Mouse (Mus musculus) lung, adult 2 months (tissue): ENCODE results near the gene Dock8. TPM values are rescaled to one million over a fixed set of nuclear protein-coding genes. Genes with fewer than 3 reads are reported as not detected.

Experiments used
- DNase-seq: peaks from one replicate; pipeline ENCODE4 v3.0.0; 2022
- H3K4me1 ChIP-seq: fragments of 200-500 bp; 2 replicates; pipeline ENCODE4 v1.6.1; 2011; ENCODE audit warnings: low read length; ENCODE audit not compliant: control insufficient read depth, insufficient read depth
- H3K4me3 ChIP-seq: fragments of 200-500 bp; replicated peaks from 2 replicates; pipeline ENCODE3; 2011; ENCODE audit warnings: low read depth, mild to moderate bottlenecking, control low read depth, low read length; ENCODE audit errors: extremely low read depth
- CTCF ChIP-seq: fragments of 200-500 bp; IDR thresholded peaks from 2 replicates; pipeline ENCODE4 v1.5.1; 2011; ENCODE audit warnings: mild to moderate bottlenecking, low read length, control low read depth; ENCODE audit not compliant: insufficient read depth
- POLR2A ChIP-seq: fragments of 200-500 bp; IDR thresholded peaks from 2 replicates; pipeline ENCODE4 v1.6.1; 2011; ENCODE audit warnings: low read depth, mild to moderate bottlenecking, control low read depth, low read length, borderline replicate concordance; ENCODE audit errors: extremely low read depth
- WGBS: fragments of 180-500 bp; shearing (Covaris S2); methylation state at CpG from one replicate; pipeline ENCODE4 v1.1.7; 2018; 5-methylcytosine and 5-hydroxymethylcytosine counted together
- polyA plus RNA-seq: library from polyadenylated mRNA; depleted of rRNA; stranded (reverse); fragments of >200 nt; gene quantifications from 2 replicates; pipeline ENCODE4 v1.2.3, GENCODE M21; 2012

Dock8 gene
- polyA plus RNA-seq, 1 experiment: 25.1 TPM

DNA sequence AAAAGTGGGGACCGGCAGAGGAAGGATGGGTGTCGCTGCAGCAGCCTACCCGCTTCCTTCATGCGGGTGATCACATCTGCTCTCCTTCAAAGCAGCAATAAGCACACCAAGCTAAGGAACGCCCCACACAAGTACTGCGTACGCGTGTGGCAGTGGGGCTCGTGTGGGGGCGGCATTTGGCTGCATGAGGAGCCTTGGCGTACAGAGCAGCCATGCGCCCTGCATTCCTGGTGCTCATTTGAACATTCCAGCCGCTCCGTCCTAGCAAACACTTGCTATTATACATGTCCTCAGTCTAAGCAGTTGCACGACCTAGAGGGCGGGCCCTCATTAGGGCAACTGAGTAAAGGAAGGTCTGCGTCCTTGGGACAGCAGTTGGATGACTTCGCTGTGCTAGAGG, 188.3 kb downstream of the Dock8 start:
- TF ChIP-seq POLR2A: no peak
- no peak for TF ChIP-seq CTCF
- DNase-seq: no peak

DNA sequence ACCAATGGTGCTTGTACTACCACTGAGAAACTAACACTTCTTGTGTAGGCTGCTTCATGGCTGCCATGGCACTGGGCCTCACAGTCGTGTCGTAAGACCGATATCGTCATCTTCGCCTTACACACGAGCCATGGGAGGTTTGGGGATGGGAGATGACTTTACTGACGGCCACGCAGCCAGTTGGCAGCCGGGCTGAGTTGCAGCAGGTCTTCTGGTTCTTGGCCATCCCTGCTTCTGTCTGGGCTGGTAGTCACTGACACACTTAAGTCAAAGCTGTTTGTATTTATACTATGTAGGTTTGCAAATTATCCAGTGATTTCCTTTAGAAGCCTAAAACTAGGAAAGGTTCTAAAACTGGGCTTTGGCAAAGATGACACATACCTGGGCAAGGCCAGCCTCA, 194.4 kb downstream of the Dock8 start:
- 93% methylated on average over 9 of the region's 9 CpGs for WGBS
- Histone ChIP-seq H3K4me1 (no peaks in the 10 kb centered on the region), H3K4me3 (no peak overlapping the region)
- DNase-seq: no peak
- TF ChIP-seq POLR2A (no peak), CTCF (no peak)

More for the DNA sequence above, 188.3 kb downstream of the Dock8 start:
- Histone ChIP-seq H3K4me3 (no peak overlapping the region), H3K4me1 (no peaks in the 10 kb centered on the region)
- 72% methylated on average over 18 of the region's 18 CpGs for WGBS

DNA sequence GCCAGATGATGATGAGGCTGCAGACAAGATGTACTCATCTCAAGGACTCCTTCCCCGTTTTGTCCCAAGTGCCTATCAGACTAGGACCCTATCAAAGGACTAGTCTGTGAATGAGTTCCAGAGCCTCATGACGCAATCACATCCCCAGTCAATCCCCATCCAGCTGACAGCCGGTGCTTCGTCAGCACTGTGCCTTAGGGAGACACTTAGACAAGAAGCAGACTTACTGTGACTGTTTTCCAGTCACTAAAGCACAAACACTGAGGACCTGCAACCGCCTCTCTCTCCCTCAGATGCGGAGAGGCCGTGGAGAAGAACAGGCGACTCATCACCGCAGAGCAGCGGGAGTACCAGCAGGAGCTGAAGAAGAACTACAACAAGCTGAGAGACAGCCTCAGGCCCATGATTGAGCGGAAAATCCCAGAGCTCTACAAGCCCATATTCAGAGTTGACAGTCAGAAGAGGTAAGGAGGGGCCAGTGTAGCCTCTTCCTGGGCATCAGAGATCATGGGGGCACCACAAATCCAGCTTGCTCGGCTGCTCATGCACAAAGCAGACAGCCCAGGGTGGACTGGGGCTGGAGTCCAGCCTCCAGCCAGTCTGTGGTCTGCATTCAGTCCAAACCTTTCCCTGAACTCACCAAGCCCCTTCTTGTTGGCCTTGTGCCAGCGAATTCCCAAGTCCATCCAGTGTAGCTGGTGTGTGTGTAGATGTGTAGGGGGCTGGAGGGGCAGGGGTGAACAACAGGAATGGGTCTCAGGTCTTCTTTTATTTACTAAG, 200.9 kb downstream of the Dock8 start:
- Histone ChIP-seq H3K4me1 (no peaks in the 10 kb centered on the region), H3K4me3 (no peak overlapping the region)
- DNase-seq: no peak
- TF ChIP-seq POLR2A (no peak), CTCF (no peak)
- 81% methylated on average over 13 of the region's 13 CpGs for WGBS

DNA sequence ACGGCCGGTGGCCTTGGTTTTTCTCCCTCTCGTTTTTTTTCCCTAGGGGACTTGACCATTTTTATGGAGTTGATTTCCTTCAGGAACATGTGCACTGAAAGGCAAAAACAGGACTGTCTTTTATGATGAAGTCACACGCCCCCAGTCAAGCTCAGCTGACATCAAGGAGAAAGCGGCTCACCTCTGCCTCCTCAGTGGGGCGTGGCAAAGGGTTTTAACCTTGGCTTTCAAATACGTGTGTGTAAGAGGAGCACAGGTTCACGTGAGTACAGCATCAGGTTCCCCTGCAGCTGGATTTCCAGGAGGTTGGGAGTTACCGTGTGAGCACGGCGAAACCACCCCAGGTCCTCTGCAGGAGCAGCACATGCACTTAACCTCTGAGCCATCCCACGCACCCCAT, 203.7 kb downstream of the Dock8 start:
- no peaks in the 10 kb centered on the region for H3K4me1 ChIP-seq
- 81% methylated on average over 12 of the region's 12 CpGs for WGBS
- no peak for DNase-seq
- TF ChIP-seq CTCF (no peak), POLR2A (no peak)
- H3K4me3 ChIP-seq: no peak overlapping the region

DNA sequence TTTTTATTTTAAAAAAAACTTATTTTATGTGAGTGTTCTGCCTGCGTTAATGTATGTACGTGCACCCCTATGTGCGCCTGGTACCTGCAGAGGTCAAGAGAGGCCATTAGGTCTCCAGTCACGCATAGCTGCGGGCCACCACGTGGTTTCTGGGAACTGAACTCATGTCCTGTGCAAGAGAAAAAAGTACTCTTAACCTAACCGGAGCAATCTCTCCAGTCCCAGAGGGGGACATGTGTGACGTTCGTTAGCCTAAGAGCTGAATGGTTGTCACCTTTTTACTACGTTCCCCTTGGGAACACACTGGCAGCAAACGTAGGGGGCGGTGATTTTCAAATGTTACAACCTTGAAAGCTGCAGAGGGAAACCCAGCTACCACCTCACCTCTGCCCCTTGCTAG, 207.6 kb downstream of the Dock8 start:
- Histone ChIP-seq H3K4me1 (no peaks in the 10 kb centered on the region), H3K4me3 (no peak overlapping the region)
- WGBS: 72% methylated on average over 12 of the region's 12 CpGs
- DNase-seq: no peak
- TF ChIP-seq POLR2A (no peak), CTCF (no peak)

DNA sequence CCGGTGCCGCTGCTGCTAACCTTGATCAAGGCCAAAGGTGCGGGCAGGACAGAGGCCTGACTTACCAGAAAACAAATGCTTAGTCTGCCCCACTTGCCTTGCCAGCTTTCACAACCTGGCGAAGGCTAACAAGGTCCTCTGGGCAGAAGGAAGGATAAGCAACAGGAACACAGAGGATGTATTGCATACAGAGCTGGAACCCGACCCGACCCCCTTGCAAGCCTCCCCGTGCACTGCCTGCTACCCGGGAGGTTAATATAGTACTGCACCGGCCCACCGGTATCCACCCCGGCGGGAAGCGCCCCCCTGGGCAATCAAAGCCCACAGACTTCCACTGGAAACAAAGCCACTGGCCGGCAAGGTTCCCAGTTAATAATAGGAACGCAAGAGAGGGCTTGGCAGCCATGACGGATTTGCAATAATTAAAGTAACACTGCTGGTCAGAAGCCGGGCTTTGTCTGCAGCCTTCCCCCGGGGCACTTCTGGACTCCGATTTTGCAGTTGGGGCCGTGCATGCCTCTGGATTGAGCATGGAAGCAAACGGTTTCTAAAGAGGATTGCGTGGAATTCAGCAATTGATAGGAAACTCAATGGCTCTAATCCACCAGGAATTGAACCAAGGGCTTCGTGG, 208.5 kb downstream of the Dock8 start:
- WGBS: 24% methylated on average over 23 of the region's 23 CpGs
- TF ChIP-seq POLR2A (no peak), CTCF (no peak)
- Histone ChIP-seq H3K4me1 (no peaks in the 10 kb centered on the region), H3K4me3 (no peak overlapping the region)
- DNase-seq: no peak

DNA sequence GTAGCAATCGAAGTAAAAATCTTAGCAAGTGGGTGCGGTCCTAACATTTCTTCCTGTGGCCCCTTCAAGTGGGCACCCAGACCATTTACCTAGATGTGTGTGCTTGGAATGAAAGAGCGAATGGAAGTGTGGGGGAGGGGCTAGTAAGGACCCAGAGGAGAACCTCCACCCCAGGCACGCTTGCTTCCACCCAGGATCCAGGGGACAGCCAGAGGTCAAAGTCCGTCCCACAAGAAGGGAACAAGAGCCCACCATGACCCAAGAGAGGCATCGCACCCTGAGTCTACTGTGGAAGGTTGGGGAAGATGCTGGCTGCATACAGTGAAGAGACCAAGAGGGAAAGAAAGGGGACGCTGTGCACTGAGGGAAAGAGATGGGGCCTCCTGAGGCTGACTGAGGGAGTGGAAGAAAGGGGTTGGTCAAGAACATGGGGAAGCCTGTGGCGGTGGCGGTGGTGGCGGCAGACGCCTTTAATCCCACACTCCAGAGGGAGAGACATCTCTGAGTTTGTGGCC, 209.3 kb downstream of the Dock8 start:
- Histone ChIP-seq H3K4me1 (no peaks in the 10 kb centered on the region), H3K4me3 (no peak overlapping the region)
- TF ChIP-seq POLR2A: no peak
- TF ChIP-seq CTCF: no peak
- DNase-seq: no peak
- 76% methylated on average over 11 of the region's 11 CpGs for WGBS

DNA sequence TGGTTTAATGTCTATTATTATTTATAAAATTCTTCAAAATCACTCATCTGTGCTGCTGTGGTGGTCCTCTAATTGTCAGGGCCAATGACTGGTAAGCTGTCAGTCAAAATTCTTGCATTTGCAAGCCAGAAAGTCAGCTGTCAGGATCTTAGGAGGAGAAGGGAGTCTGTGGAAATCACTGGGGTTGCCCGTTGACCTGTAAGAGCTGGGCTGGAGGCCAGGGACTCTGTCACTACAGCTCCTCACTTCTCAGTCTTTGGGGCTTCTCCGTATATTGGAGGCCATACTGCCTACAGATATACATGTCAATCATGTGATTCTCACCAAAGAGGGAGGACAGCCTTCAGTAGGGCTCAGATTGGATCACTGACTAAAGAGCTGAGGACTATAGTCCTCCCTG, 221.3 kb downstream of the Dock8 start:
- no peak for DNase-seq
- Histone ChIP-seq H3K4me1 (no peaks in the 10 kb centered on the region), H3K4me3 (no peak overlapping the region)
- TF ChIP-seq POLR2A (no peak), CTCF (no peak)
- 75% methylated on average over 2 of the region's 2 CpGs for WGBS

DNA sequence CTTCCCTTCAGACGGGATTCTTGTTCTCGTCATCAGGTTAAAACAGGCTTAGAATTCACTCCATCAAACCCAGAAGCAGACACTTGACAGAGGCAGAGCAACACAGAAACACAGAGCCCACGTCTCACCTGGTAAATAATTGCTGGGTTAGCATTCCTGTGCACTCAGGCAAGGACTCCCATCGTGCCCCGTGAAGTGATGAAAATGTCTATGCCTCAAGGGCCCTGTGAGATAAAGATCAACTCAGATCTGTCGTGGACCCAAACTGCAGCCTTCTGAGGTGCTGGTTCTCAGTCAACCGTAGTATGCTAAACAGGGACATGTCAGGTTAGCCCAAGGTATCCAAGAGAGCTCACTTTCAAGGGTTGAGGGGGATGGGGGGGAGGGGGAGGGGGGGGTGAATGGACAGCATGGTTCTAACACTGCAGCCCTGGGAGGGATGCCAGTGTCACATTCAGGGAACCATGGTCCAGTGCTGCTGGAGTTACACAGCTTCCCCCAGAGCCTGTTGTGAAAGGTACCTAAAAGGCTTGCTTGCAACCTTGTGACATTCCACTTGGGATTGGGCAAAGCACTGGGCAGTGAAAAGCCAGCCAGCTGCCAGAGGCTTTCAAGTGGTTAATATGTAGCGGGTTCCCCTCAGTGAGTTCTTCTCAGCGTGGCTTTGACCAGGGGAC, 222.8 kb downstream of the Dock8 start:
- no peaks in the 10 kb centered on the region for H3K4me1 ChIP-seq
- no peak for TF ChIP-seq CTCF
- no peak for DNase-seq
- WGBS: 60% methylated on average over 9 of the region's 9 CpGs
- no peak overlapping the region for H3K4me3 ChIP-seq

DNA sequence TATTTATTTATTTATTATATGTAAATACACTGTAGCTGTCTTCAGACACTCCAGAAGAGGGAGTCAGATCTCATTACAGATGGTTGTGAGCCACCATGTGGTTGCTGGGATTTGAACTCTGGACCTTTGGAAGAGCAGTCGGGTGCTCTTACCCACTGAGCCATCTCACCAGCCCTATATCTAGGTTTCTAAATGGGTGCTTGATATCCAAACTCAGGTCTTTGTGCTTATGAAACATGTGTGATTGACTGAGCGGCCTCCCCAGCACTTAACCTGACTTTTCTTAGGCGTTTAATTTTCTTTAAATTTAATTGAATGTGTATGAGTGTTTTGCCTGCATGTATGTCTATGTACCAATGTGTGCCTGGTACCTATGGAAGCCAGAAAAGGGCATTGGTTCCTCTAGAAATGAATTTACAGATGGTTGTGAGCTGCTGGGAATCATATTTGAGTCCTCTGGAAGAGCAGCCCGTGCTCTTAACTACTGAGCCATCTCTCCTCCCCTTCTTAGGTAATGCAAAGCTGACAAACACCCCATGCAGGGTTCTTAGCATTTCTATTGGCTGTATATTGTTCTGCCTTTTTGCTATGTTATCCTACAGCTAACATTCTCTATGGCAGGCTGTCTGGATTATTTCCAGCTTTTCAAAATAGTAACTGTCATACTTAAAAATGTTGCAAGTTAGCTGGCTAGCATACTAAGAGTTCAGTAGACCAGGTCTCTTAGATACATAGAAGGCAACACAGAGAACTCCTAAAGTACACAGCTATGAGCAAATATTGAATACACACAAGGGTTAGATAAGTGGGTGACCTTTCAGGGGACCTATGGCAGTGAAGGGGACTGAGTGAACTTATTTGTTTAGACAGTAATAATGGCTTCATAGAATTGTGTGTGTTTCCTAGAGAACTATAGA, 231.0 kb downstream of the Dock8 start:
- H3K4me3 ChIP-seq: no peak overlapping the region
- 82% methylated on average over 4 of the region's 4 CpGs for WGBS
- TF ChIP-seq CTCF: no peak
- TF ChIP-seq POLR2A: no peak
- H3K4me1 ChIP-seq: peaks cover 2% of the 10 kb centered on the region; the same call in 1 of the 2 replicates
- no peak for DNase-seq
